Mouse (Mus musculus): ENCODE measurements around the gene Spocd1. TPM values are rescaled to one million over a fixed set of nuclear protein-coding genes. Genes with fewer than 3 reads are reported as not detected.

Spocd1 gene
- polyA plus RNA-seq, 1 experiment from 2014 or later, result not detected

DNA sequence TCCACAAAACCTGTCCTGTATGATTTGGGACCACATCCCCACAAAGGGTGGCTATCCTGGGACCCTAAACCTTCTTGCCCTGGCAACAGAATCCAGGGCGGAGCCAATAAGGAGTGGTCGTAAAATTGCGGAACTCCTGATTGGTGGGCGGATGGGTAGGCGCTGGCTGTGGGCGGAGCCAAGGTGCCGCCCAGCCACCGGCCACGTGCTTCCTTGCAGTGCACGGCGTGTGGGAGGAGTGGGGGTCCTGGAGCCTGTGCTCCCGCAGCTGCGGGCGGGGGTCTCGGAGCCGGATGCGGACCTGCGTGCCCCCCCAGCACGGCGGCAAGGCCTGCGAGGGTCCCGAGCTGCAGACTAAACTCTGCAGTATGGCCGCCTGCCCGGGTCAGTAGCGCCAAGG, 77.5 kb downstream of the Spocd1 start:
- H3K4me1 ChIP-seq (ENCODE audit: control insufficient read depth, insufficient read depth, low read length), result peaks cover 4% of the 10 kb centered on the region; the same call in 1 of the 2 replicates
- H3K27ac ChIP-seq (replicated peaks; ENCODE audit: low read depth, low read length), result no peak overlapping the region
- peaks cover 27% of the 10 kb centered on the region for H3K27me3 ChIP-seq (ENCODE audit: control insufficient read depth, insufficient read depth, low read length)
- ATAC-seq (ENCODE audit: insufficient number of reproducible peaks, low FRiP score, low TSS enrichment, low read depth) (no peak), DNase-seq (ENCODE audit: low spot score) (peak; percentile 52)
- no peaks in the 10 kb centered on the region for H3K9me3 ChIP-seq (ENCODE audit: control insufficient read depth, low read length)
- H3K4me3 ChIP-seq (ENCODE audit: low read depth, low read length), result peak overlapping the region; percentile 19
- H3K9ac ChIP-seq (ENCODE audit: low read length), result peak overlapping the region; percentile 55
- 14% methylated on average over 25 of the region's 25 CpGs for WGBS
- no peaks in the 10 kb centered on the region for H3K36me3 ChIP-seq (ENCODE audit: control insufficient read depth, insufficient read depth, low read length)
- H3K4me2 ChIP-seq (ENCODE audit: low read depth, severe bottlenecking), result peak overlapping the region; percentile 58

Other genes with a start within 250 kb of the Spocd1 start
- 35.5 and 47.3 TPM in 2 replicates for gene Tmem39b, start 232.4 kb upstream of the Spocd1 start, polyA plus RNA-seq (2014; fragmentation: Nextera tagmentation; extraction: Ambion mirVana)
- gene Khdrbs1, start 186.9 kb upstream of the Spocd1 start, polyA plus RNA-seq (2014; fragmentation: Nextera tagmentation; extraction: Ambion mirVana), result 162 and 189 TPM in 2 replicates
- 315 and 335 TPM in 2 replicates for gene Ptp4a2, start 118.0 kb upstream of the Spocd1 start, polyA plus RNA-seq (2014; fragmentation: Nextera tagmentation; extraction: Ambion mirVana)
- gene Adgrb2, start 55.6 kb downstream of the Spocd1 start, polyA plus RNA-seq (2014; fragmentation: Nextera tagmentation; extraction: Ambion mirVana), result 1.2 and 1.5 TPM in 2 replicates
- 8.1 and 8.2 TPM in 2 replicates for gene Col16a1, start 118.6 kb downstream of the Spocd1 start, polyA plus RNA-seq (2014; fragmentation: Nextera tagmentation; extraction: Ambion mirVana)
- gene Pef1, start 173.3 kb downstream of the Spocd1 start, polyA plus RNA-seq (2014; fragmentation: Nextera tagmentation; extraction: Ambion mirVana), result 69.0 and 76.5 TPM in 2 replicates
- not detected in 2 replicates for gene Hcrtr1, start 210.1 kb downstream of the Spocd1 start, polyA plus RNA-seq (2014; fragmentation: Nextera tagmentation; extraction: Ambion mirVana)
- 6.3 and 6.9 TPM in 2 replicates for gene Tinagl1, start 245.9 kb downstream of the Spocd1 start, polyA plus RNA-seq (2014; fragmentation: Nextera tagmentation; extraction: Ambion mirVana)

Data from limb, embryonic 11.5 days (tissue).